Mouse (Mus musculus) lung, postnatal 0 days (tissue): Measurements from ENCODE around the gene Aadac.

ENCODE experiments used
- CTCF ChIP-seq: IDR thresholded peaks from 2 replicates; pipeline ENCODE4 v1.5.1; 2016; ENCODE audit warnings: antibody characterized with exemption, mild to moderate bottlenecking
- EP300 ChIP-seq: IDR thresholded peaks from 2 replicates; pipeline ENCODE4 v1.6.1; 2016; ENCODE audit warnings: antibody characterized with exemption, mild to moderate bottlenecking, control low read depth

DNA sequence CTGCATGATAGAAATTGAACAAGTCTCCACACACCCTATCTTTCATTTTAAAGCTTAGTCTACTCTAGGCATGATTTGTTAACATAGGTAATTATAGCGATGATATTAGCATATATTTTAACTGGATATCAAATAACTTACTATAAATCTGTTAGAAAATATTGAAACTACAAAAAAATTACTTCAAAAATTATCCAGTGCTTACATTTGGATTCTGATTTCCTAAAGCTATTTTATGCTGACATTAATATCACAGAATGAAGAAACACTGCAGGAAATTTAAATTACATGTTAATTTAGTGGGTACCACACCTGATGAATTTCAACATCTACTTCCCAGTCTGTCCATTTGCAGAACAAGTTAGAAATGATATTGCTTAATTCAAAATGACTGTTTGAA, 19.1 kb upstream of the Aadac start, which contains the start of gene Aadacl2:
- no peak for TF ChIP-seq CTCF
- TF ChIP-seq EP300: no peak
